ENCODE assay signal across 12 mouse cellular contexts in genomic region chr3:129997324-129997723, GRCm38 (mm10). TPM values are rescaled to one million over a fixed set of nuclear protein-coding genes. Genes with fewer than 3 reads are reported as not detected.
"Had no signal": no experiment of that assay in that cellular context is flagged by ENCODE, and none has a peak within 500 bp of the region (broad histone marks: within the 10 kb centered on the region; RNA-seq: fewer than 3 reads in every experiment).

No protein-coding gene starts in this region.

- DNase-seq: lung, adult 18-20 months; lung, embryonic 14.5 days; lung, postnatal 10 days; lung, postnatal 4 days; midbrain, embryonic 14.5 days; retina, postnatal 1 day; right cerebral cortex, adult 18-20 months; right cerebral cortex, postnatal 25 days; thymus, adult 2 months; thymus, postnatal 25 days; thymus, postnatal 4 days had no signal

RNA-seq across cellular contexts. Expression of gene Mcub, which starts 27.3 kb away (rescaled TPM):
- total RNA-seq: megakaryocyte-erythroid progenitor cell, adult 5-6 weeks had no signal
